Mouse (Mus musculus): ENCODE measurements around the gene Gm3127.
"Not testable (repeated sequence)": the region's sequence is repeated elsewhere in the genome, so short reads cannot be mapped to it uniquely, and the experiment has no call there.

Gm3127 gene

DNA sequence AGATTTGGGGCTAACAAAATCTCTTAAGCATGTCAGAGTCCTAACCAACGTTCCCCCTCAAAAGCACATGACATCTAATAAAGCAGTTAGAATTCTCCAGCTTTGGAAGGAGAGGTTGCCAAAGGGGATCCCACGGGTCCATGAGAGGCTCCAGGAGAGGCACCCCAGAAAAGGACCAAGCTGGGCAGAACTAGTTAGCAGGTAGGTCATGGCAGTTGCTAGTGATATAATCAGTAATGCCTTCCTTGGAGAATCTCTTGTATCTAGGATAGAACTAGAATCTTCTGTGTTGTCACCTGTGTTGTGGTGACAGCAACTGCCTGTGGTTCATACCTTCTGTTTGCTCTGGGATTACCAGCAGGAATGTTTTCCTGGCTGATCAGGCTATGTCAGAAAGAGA is at the start of gene Gm3127:
Gm3127 (plus strand) TSS at position 301 of the 400 bp plus-strand sequence.
- not testable (repeated sequence) for DNase-seq (ENCODE audit: low read depth, low spot score)

GRCm38 (mm10) chr14:4141646-4142045 is 23.2 kb upstream of the Gm3127 start:
- not testable (repeated sequence) for DNase-seq (ENCODE audit: low read depth, low spot score)

DNA sequence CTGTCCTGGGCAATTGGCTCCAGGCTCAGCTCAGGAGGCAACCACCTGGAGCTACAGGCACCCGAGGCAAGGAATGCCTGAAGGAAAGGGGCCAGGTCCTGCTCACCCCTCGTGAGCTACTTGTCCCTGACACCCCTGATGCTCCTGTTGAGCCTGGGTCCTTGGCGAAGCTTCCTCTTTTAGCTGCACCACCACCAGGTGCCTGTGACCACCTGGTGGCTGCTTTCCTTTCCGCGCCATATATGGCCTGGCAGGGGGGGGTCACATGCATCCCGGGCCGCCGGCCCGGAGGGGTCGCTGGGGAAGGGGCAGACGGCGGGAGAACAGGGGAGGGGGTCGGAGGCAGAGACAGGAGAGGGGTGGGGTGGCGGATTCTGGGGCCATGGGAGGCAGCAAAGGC is 17.2 kb downstream of the Gm3127 start:
- DNase-seq (ENCODE audit: low read depth, low spot score) = not testable (repeated sequence)

- not testable (repeated sequence) for DNase-seq (ENCODE audit: low read depth, low spot score)
Observed at GRCm38 (mm10) chr14:4182491-4183210, 17.8 kb downstream of the Gm3127 start, which contains the start of gene Gm2974. TSS of gene Gm2974 (plus strand) at chr14:4182576.

DNA sequence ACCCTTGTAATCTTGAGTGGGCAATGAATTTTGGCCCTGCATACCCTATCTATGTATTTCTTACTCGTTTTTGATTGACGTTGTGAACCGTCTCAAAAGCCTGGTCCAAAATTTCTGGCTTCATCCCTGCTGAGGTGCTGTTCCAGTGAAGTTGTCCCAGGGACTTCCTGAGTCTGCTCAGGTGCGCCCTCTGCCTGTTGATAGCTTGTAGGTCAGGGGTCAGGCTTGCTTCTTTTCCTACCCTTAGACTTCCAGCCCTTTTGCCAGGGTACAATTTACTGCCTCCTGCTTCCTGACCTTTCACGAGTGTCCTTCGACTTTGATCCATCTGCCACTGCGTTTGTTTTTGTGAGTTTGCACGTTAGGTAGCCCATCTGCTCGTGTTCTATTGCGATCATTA is 18.5 kb downstream of the Gm3127 start:
- DNase-seq (ENCODE audit: low read depth, low spot score) = not testable (repeated sequence)

Measured in retina, postnatal 7 days (tissue).